Mouse (Mus musculus) T-cell, adult 2 months (primary cell): ENCODE measurements around the gene Gm17334.
A peak's percentile ranks its signal among the peaks of the same experiment; 100 is the strongest.

Source experiments
- DNase-seq: peaks from one replicate; pipeline ENCODE4 v3.0.0; 2022; ENCODE audit warnings: low spot score

Gene Gm17334

DNA sequence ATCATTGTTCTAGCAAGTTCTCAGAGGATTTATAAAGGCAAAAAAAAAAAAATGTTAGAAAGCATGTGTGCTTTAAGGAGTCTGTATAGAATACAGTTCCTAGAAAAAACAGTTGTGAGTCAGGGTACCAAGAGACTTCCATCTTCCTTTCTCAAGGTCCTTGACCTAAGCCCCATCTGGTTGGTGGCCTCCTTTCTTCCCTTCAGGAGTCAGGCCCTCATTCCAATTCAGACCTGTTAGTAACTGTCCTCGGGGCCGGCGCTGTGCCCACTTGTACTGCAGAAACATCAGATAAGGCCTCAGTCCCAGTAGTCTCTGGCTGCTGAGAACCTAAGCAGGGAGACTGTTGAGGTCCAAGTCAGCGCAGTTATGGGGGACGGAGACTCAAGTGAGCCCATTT lies at the start of gene Gm17334:
TSS of gene Gm17334 (minus strand) at position 101 of the 400 bp plus-strand sequence.
- DNase-seq: no peak

DNA sequence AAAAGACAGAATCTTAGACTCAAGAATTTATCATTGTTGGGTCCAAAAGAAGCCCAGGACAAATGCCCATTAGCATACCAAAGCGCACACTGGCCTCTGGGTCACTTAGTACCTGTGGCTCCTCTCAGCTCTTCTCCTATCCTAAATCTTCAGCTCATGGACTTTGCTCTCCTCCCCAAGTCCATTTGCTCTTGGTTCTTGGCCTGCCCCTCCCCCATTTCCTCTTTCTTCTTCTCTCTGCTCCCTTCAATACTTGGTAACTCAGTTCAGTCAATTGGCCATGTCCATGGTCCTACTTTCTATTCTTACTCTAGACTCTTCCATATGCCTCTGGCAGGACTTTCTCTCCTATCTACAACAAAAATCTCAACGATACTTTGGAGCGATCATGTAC lies 49.0 kb upstream of the Gm17334 start:
- DNase-seq: no peak

DNA sequence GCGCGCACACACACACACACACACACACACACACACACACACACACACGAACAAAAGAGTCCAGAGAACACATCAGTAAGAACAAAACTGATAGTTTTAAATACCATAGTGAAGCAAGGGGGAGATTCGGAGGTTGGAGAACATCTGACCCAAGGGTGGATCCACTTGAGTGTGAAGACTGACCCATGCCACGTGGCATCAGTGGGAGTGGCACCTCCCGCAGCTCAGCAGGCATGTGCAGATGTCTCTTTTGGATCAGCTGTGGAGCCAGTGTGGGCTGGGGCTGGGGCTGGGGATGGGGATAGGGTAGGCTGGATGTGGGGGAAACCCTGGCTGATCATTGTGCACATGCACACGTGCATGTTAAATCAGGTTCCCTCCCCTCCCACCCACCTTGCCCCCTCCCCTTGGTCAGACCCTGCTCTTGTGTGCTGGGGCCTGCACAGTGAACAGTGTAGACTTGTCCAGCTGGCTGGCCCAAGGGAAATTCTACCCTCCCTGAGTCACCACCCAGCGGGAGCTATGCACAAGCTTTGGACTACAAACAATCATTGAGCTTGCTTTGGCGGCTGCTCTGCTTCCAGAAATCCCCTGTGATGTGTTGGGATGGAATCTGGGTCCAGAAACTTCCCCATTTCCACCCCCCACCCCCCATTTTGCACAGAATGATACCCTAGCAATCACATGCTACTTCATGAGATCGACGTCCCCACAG lies 48.4 kb upstream of the Gm17334 start:
- DNase-seq: no peak

DNA sequence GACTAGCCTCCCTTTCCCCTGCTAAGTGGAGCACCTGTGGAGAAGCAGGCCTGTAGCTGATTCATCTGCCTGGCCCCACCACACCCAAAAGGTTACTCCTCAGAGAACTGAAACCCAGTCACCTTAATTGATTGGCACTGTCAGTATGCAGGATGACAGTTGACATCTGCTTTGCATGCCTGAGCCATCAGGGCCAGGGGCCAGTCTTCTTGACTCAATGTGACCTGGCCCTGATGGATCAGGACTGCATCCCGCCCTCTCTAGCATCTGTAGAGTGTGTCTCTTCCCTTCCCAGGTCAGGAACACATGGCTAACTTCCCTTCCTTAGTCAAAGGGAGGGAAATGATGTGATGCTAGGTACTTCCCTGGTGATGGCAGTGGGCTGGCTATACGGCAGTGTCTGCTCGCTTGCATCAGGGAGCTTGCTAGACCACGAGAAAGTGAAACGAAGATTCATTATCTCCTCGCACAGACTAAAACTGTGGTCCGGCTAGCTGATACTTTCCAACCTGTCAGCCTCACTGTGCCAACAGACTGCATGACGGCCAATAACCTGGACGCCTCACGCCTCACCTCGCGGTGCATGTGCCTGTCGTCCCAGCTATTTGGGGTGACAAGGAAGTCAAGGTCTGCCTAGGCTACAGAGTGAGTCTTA lies 47.7 kb upstream of the Gm17334 start:
- no peak for DNase-seq

DNA sequence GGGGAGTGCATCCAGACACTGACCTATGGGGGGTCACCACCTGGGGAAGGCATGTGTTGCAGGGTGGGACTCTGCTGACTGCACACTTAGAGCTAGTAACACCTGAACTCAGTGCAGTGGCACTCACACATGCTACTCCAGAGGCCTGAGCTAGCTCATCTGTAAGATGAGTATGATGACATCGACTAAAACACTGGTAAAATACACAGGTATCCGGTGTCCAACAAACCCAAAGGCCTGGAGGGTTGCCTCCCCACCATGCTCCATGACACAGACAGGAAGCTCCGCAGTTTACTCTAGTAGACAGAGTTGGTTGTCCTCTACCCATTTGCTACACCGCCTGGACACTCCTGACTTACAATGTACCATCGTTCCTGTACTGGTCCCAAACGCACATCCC lies 46.5 kb upstream of the Gm17334 start:
- no peak for DNase-seq

DNA sequence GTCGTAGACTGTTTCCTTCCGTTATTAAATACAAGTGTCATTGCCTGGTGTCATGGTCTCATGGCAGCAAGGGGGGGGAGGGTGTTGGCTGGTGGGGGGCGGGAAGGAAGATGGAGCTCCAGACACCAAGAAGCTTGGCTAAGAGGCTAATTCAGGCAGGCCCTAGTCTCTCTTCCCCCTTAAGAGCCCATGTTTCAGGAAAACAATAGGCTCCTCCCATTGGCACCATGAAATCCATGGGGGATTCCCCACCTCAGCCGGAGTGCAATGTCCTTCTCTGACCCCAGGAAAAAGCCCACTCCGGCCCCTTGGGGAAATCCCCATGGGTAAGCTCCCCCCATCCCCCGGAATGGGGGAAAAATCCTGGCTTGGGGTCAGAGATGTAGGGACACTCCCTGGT lies 45.8 kb upstream of the Gm17334 start:
- no peak for DNase-seq

DNA sequence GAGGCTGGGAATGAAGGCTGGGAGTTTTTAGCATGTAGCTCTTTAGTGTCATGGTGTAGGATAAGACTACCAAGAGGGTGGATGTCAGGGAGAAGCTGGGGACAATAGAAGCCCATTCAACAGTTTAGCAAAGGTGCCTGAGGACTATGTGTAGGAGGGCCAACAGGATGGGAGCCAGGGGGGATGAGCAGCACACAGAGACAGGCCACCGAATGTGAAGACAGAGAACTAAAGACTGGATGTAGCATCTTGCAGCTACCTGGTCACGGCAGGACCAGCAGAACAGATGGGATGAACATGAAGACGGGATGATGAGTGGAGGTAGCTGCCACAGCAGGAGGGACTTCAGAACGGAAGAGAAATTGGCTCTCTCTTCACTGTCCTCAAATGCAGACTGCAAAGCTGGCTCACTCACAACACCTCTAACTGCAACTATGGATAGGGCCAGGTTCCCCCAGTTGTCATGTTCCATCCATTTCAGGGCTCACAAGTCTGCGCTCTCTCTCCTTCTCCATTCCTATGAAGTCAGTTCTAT lies 43.9 kb upstream of the Gm17334 start:
- DNase-seq: no peak

DNA sequence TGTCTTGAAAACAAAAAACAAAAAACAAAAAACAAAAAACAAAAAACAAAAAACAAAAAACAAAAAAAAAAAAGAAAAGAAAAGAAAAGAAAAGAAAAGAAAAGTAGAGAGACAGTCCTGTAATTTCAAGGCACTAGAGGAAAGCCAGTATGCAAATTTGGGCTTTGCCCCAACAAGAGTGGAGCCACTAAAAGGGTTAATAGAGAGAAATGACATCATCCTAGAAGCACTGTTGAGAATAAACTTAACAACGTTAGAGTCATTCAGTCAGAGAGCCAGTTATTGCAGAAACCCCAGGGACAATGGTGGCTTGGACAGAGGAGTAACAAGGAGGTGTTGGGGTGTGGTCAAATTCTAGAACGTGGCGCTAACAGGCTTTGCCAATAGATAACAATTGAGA lies 41.8 kb upstream of the Gm17334 start:
- no peak for DNase-seq

DNA sequence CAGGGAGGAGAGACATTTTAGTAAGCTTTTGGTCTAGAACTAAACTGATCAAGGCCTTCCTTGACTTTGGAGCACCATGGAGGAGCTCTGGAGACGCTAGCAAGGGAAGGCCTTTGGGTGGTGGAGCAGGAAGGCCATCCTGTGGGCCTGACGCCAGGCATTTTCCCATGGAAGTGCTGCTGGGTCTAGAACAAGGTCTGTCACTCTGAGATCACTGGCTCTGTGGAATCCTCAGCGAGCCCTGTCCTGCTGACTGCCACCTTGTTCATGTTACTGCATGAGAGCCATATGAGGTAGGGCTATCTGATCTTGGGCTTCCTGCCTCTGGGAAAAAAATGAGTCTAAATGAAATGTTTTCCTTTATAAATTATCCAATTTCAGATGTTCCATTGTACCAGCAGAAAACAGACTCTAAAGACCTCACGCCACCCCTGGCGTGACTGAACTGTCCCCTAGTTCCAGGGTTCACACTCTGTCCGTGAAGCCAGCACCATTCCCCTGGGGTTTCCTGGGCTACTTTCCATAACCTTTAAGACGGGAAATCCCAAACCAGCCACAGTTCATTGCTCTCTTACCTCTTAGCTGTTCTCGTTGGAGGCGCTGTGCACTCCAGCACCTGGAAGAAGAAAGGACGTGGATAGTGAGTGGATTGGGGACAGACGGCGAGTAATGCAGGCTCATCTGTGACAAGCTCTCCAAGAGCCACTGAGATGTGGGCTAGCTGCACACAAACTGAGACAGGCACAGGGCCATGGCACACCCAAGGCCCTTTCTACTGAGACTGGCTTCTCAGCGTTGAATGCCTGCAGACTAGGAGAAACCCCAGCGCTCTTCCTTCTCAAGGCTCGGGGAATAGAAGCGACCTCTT lies 40.2 kb upstream of the Gm17334 start:
- no peak for DNase-seq

DNA sequence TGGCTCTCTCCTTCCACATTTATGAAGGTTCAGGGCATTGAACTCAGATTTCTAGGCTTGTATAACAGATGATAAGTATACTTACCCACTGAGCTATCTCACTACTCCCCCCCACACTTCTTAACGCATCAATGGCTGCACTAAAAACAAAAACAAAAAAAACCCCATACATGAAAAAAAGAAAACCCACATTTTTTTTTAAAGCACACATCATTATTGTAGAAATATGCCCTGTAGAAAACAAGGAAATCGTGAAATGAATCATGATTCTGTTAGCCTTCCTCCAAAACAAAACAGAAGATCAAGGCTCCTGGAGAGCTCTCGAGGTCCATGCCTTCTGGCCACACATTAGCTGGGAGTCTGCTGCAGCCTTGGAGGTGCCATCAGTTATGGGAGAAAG lies 38.3 kb upstream of the Gm17334 start:
- DNase-seq: no peak

DNA sequence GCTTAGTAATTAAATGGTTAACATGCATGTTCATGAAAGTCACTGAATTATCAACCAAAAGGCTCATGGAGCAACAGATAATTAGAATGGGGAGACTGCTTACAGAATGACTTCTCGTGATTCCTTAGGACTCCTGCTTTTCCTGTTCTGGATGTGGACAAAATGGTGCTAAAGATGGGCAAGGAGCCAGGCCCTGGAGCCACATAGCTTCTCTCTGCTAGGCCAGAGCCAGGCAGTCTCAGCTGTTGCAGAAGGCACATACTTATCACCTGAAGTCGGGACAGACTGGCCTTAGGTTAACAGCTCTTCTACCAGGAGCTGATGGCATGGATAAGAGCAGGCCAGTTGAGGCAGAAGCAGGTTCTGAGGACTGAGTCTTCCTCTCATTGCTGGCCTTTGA lies 37.8 kb upstream of the Gm17334 start:
- no peak for DNase-seq

DNA sequence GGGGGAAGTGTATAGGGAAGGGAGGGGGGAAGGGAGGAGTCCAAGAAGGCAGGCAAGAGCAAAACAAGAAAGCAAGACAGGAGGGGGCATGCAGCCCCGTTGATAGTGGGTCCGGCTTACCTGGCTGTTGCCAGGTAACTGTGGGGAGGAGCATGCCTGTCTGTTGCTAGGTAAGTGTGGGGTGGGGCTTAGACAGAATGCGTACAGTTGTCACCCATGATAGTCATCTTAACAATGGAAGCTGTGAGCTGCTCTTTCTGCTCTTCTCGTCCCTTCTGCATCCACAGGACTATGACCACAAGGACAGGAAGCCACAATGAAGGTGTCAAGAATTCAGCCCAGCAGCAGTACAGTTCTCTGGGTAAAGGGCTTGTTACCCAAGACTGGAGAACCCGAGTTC lies 37.2 kb upstream of the Gm17334 start:
- peak; percentile 70 for DNase-seq

DNA sequence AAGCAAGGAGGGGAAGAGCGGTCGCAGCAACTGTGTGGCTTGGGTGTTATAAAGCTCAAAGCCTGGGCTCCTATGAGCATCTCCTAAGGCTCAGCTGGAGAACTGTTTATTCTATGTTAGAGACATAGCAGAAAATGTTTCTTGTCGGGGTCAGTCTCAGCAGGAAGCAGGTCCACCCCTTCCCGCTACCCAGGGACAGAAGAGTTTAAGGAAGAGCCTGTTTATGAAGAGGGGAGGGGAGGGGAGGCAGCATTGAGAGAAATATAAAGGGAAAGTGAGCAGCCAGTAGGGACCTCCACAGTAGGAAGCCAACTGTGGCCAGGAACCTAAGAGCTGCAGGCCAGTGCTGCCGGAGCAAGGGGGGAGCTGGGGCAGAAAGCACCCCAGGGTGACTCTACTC lies 36.4 kb upstream of the Gm17334 start:
- no peak for DNase-seq

DNA sequence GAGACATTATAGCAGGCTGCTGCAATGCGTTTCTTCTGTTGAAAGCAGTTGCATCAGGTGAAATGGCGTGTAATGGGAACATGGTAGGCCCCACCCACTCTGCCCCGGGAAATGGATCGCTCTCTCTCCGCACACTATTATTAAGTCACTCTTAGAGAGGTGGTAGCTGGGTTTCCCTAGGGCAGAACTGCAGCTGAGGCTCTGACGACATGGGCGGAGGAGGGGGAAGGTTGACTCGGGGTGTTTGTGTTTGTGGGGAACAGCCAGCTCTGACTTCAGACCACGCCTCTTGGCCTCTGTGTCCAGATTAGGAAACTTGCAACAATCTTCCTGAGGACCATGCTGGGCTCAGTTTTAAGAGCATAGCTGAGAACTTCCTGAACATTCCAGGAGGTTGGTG lies 32.8 kb upstream of the Gm17334 start:
- no peak for DNase-seq

DNA sequence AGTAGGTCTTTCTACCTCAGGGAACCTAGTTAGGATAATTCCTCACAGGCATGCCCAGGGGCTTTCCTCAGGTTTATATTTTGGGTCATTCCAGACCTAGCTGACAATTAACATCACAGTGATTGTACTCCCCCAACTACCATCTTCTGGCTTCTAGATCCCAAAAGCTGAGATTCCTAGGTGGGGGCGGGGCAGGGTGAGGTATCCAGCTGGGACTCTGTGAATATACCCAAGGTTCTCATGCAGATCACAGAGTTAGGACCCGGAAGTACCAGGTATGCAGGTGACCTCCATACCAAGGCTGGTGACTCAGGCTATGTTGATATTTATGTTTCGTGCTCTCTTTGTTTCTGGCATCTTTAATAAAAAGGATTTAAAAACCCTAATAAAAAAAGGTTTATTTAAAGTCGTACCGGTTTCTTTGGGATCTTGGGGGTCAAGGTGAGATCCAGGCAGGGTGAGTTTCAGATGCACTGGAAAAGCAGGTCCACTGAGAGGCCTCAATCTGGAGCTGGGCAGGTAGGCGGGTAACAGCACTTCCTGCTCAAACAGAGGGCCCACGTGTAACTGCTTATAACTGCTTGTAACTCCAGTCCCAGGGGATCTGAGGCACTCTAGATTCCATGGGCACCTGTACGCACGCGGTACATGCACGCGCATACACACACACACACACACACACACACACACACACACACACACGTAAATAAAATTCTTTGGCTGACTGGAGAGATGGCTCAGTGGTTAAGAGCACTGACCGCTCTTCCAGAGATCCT lies 31.8 kb upstream of the Gm17334 start:
- no peak for DNase-seq

DNA sequence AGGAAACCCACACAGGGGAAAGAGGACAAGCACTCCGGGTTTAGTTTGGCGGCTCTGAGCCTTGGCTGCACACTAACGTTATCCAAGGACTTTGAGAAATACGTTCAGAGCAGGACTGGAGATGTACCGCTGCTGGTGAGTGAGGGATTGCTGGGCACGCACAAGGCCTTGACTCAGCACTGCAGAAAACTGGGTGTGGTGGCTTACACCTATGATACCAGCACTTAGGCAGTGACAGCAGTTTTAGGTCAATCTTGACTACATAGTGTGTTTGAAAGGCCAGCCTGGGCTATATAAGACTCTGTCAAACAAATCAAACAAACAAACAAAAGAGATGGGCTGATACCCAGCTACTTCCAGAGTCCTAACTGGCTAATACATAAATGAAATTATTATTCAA lies 30.5 kb upstream of the Gm17334 start:
- no peak for DNase-seq

DNA sequence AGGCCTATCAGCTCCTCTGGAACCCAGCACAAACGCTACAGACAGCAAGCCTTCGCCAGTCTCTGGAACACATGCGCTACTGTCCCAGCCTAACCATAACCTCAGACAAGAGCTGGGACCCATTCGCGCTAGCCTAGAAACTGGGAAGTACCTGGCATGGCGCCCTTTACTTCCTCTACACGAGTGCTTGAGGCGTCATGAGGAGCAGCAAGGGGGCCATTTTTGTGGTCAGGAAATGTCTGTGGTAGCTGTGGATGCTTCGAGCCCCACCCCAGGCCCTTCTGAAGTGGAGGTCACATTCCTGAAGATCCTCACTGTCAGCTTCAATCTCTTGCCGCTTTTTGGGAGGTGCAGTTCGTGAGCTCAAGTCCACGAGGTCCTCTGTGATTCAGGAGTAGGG lies 30.1 kb upstream of the Gm17334 start:
- peak; percentile 61 for DNase-seq

DNA sequence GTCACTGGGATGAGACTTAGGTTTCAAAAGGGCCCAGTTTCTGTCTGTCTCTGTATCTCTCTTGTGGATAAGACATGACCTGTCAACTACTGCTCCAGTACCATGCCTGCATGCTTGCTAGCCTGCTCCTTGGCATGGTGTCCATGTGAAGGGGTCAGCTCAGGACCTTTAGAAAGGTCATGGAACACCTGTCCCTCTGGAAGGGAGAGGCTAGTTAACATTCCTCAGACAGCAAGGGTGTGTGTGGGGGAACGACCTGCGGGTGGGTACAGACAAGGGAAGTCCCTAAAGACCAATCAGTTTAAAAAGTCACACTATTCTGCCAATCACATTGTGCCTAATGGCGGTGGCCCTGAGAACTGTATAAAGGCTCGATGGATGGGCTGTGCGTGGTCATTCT lies 28.0 kb upstream of the Gm17334 start:
- no peak for DNase-seq

DNA sequence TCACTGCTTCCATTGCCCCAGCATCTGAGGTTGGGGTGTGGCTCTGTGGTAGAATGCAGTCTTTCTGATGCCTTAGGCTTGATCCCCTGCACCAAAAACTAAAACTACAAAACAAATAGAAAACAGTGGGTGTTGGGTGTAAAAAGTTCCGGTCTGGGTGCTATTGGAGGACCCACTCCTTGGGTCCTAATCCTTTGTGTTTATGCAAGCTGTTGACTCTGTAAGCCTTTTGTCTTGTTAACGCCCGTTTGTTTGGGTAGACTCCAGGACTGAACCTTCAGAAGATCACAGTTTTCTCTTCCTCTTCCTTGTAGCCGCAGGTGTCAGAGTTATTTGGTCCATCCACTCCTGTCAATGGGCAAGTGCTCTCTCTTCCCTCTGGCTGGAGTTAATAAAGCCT lies 27.0 kb upstream of the Gm17334 start:
- DNase-seq: no peak

DNA sequence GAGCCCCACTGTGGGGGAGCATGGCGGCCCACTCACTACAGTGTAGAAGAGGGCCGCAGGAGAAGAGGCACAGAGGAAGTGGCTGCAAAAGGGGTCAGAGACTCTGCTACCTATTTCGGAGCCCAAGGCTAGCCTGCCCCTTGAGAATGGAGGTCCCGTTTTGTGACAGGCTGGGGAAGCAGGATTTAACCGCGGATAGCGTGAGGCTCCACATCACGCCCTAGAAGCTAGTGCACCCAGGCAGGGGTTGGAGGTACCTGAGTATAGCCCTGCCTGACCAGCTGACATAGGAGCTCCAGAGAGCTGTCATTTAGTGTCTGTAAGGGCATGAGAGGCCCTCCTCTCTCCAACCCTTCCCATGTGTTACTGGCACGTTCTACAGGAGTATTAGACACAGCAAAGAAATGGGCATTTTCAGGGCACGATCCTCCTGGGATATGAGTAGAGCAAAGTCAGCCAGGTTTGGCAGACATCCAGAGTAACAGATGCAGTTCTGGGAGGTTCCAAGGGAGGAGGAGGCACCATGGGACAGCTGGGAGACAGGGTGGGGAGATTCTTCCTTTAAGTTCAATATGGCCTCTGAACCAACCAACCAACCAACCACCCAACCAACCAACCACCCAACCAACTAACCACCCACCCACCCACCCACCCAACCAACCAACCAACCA lies 25.2 kb upstream of the Gm17334 start:
- no peak for DNase-seq

DNA sequence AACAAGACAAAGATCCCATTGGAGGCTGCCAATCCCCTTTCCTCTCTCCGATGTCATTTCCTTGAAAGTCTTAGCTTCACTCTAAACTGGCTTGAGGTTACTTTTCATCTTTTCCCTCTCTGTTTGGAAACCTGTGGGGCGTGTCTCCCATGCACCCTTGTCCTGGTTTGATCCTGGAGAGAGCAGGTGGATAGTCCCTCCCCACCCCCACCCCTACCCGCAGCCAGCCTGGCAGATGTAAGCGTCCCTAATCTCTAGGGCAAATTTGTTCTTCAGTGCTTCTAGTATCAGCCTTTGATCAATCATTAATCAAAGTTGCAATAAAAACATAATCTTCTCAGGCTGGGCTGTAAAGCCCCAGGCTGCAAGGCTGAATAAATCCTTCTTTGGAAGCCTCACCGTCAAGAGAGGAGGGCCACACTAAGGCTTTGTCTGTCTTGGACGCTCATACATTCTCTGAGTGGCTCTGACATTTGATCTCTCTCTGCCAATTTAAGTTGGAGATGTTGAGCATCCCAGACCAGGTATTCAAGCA lies 24.5 kb upstream of the Gm17334 start:
- DNase-seq: no peak
